Mouse (Mus musculus) heart, adult 2 months (tissue): ENCODE results near the gene Rab3il1.

ENCODE experiments used
- CTCF ChIP-seq: fragments of 200-600 bp; IDR thresholded peaks from 2 replicates; pipeline ENCODE4 v1.8.1; 2022; ENCODE audit warnings: antibody characterized with exemption, mild to moderate bottlenecking, moderate library complexity
- POLR2A ChIP-seq: fragments of 200-500 bp; IDR thresholded peaks from 2 replicates; pipeline ENCODE4 v1.6.1; 2011; ENCODE audit warnings: mild to moderate bottlenecking, low read depth, low read length, control low read depth; ENCODE audit not compliant: insufficient read depth

DNA sequence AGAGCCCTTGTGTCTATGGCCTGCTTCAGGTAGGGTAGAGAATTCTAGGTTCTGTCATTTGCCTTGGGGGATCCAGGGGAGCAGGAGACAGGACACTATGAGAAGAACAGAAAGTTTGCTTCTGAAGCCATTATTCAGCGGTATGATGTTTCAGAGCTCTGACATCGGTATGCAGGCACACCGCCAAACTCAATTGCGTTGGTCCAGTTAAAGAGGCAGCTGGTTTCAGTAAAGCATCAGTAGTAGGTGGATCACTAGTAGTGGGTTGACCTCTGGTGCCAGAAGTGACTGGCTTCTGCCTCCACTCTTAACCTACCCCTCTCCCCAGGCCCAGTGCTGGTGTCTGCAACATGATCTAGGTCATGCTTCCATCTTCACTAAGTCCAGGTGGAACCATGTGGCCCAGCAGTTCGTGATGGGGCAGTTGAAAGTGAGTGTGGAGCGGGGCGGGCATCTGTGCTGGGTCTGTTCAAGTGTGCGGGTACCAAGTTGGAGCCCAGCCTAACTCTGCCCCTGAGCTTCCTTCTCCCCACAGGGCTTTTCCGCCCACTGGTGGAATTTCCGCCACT is 52.3 kb downstream of the Rab3il1 start:
- no peak for TF ChIP-seq POLR2A
- no peak for TF ChIP-seq CTCF
